In the genomic region with DNA sequence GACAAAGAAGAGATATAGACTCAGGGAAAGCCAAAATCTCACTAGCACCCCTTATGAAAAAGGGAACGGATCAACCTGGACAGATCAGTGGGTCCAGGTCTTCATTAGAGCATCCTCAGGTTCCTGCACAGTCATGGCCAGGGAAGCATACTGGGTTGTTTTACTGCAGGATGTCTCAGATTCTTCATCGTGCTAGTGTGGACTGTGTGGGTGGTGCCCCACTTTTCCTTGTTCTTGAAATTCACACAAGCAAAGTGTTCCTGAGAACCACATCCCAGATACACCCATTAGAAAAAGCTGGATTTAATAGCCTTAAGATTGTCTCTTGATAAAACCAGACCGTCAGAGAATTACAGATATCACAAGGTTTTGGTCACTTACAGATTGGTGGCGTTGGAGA, we compare ENCODE assay signal across 13 mouse cellular contexts.
"Had no signal": no experiment of that assay in that cellular context is flagged by ENCODE, and none has a peak within 500 bp of the region (broad histone marks: within the 10 kb centered on the region; RNA-seq: fewer than 3 reads in every experiment).

No protein-coding gene starts in this region.

- DNase-seq: kidney, adult 18-20 months; kidney, postnatal 10 days; lung, adult 2 months; lung, postnatal 4 days; thymus, adult 2 months; thymus, postnatal 25 days had no signal

- H3K4me3 ChIP-seq: intestine, embryonic 15.5 days; limb, embryonic 10.5 days; liver, embryonic 15.5 days; midbrain, embryonic 10.5 days; midbrain, embryonic 15.5 days; neural tube, embryonic 12.5 days; stomach, embryonic 15.5 days had no signal

- H3K27ac ChIP-seq: intestine, embryonic 15.5 days; limb, embryonic 10.5 days; liver, embryonic 15.5 days; midbrain, embryonic 10.5 days; midbrain, embryonic 15.5 days; neural tube, embryonic 12.5 days; stomach, embryonic 15.5 days had no signal
